Mouse (Mus musculus): ENCODE results near the gene Gm28035.

DNA sequence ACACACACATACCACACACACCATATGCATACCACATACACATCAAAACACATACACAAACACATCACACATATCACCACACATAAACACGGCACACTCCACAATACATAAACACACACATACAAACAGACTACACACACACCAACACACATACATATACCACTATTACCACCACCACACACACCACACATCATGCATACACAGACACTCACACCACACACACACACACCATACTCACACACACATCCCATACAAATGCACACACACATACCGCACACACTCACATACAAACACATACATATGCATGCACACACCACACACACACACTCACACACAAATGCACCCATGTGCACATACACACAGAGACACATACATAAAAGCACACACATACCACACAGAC, 27.1 kb downstream of the Gm28035 start:
- TF ChIP-seq CTCF (conservative IDR thresholded peaks at IDR 0.05; ENCODE audit: insufficient read depth, insufficient read length, low read depth, low read length) (no peak), POLR2A (IDR thresholded peaks at IDR 0.05; ENCODE audit: low read depth, low read length) (no peak)
